8 mouse cellular contexts compared by ENCODE assay signal in genomic region chr9:108307021-108307807, GRCm38 (mm10). TPM values are rescaled to one million over a fixed set of nuclear protein-coding genes. Genes with fewer than 3 reads are reported as not detected.
A peak's percentile ranks its signal among the peaks of the same experiment; 100 is the strongest.
DNase-seq lines count a peak whose midpoint lies in the region; ATAC-seq and TF ChIP-seq lines count a peak whose summit lies in the region.

No protein-coding gene starts in this region.

- peak overlapping the region; percentile 100 for H3K27ac ChIP-seq in heart, embryonic 13.5 days (replicated peaks)
- peak overlapping the region; percentile 65 for H3K27ac ChIP-seq in ES-Bruce4 (ENCODE audit: insufficient read depth, low read length)
- H3K27ac ChIP-seq in heart, embryonic 16.5 days (ENCODE audit: low read length): peak overlapping the region; percentile 100
- H3K27ac ChIP-seq in midbrain, embryonic 10.5 days (replicated peaks): peak overlapping the region; percentile 99

- peaks cover 21% of the 10 kb centered on the region for H3K36me3 ChIP-seq in heart, embryonic 13.5 days
- peaks cover 11% of the 10 kb centered on the region for H3K36me3 ChIP-seq in ES-Bruce4 (ENCODE audit: control insufficient read depth, insufficient read depth, low read length, poor library complexity, severe bottlenecking)
- peaks cover 14% of the 10 kb centered on the region for H3K36me3 ChIP-seq in heart, embryonic 16.5 days (ENCODE audit: control insufficient read depth, insufficient read depth)
- peaks cover 27% of the 10 kb centered on the region for H3K36me3 ChIP-seq in midbrain, embryonic 10.5 days

- no peak for TF ChIP-seq POLR2A in ES-Bruce4 (IDR thresholded peaks at IDR 0.05; ENCODE audit: insufficient read depth, low read length)

- peak overlapping the region; percentile 95 for H3K9ac ChIP-seq in heart, embryonic 13.5 days
- peak overlapping the region; percentile 91 for H3K9ac ChIP-seq in ES-Bruce4 (ENCODE audit: low read depth, poor library complexity, severe bottlenecking)
- peak overlapping the region; percentile 99 for H3K9ac ChIP-seq in heart, embryonic 16.5 days (ENCODE audit: low read length)

- TF ChIP-seq CTCF in ES-Bruce4 (IDR thresholded peaks at IDR 0.05; ENCODE audit: low read depth, low read length): no peak

- no peaks in the 10 kb centered on the region for H3K9me3 ChIP-seq in heart, embryonic 13.5 days
- no peaks in the 10 kb centered on the region for H3K9me3 ChIP-seq in ES-Bruce4 (replicated peaks; ENCODE audit: control insufficient read depth, insufficient read depth, low read length, poor library complexity, severe bottlenecking)
- no peaks in the 10 kb centered on the region for H3K9me3 ChIP-seq in heart, embryonic 16.5 days (replicated peaks; ENCODE audit: control insufficient read depth, low read length)
- no peaks in the 10 kb centered on the region for H3K9me3 ChIP-seq in midbrain, embryonic 10.5 days (replicated peaks)

- WGBS in heart, embryonic 13.5 days: 6% methylated on average over 12 of the region's 12 CpGs
- 4% methylated on average over 12 of the region's 12 CpGs for WGBS in heart, embryonic 16.5 days
- WGBS in midbrain, embryonic 10.5 days: 29% methylated on average over 12 of the region's 12 CpGs

- H3K4me1 ChIP-seq in heart, embryonic 13.5 days: peaks cover 62% of the 10 kb centered on the region
- no peaks in the 10 kb centered on the region for H3K4me1 ChIP-seq in ES-Bruce4 (ENCODE audit: control insufficient read depth, insufficient read depth, low read length)
- H3K4me1 ChIP-seq in heart, embryonic 16.5 days (ENCODE audit: control insufficient read depth, insufficient read depth, low read length): peaks cover 46% of the 10 kb centered on the region
- H3K4me1 ChIP-seq in midbrain, embryonic 10.5 days: peaks cover 41% of the 10 kb centered on the region

- DNase-seq in heart, postnatal 10 days: no peak
- no peak for DNase-seq in midbrain, embryonic 10.5 days (ENCODE audit: low spot score)
- no peak for DNase-seq in layer of hippocampus, postnatal 10 days (ENCODE audit: low spot score in 2 of 2)
- no peak for DNase-seq in adrenal gland, postnatal 25 days
- no peak for DNase-seq in testis, postnatal 10 days (ENCODE audit: low spot score)

- intact Hi-C loops in heart, postnatal 10 days (cut with DNase I): loop anchor here (2.0 kb wide), 1 partner anchor 32 kb away; the partner anchor contains the start of gene Gpx1

- H3K4me2 ChIP-seq in heart, embryonic 13.5 days: peak overlapping the region; percentile 92
- peak overlapping the region; percentile 92 for H3K4me2 ChIP-seq in heart, embryonic 16.5 days (ENCODE audit: low read depth, low read length)

- no peak for ATAC-seq in heart, embryonic 13.5 days (ENCODE audit: extremely low read depth, insufficient number of reproducible peaks, low FRiP score, low TSS enrichment)
- ATAC-seq in heart, embryonic 16.5 days (replicated peaks; ENCODE audit: extremely low read depth, insufficient read depth, low FRiP score): no peak

- no peak for TF ChIP-seq EP300 in ES-Bruce4 (IDR thresholded peaks at IDR 0.05; ENCODE audit: insufficient read depth, low read depth, low read length)

- H3K27me3 ChIP-seq in heart, embryonic 13.5 days (replicated peaks): no peaks in the 10 kb centered on the region
- no peaks in the 10 kb centered on the region for H3K27me3 ChIP-seq in ES-Bruce4 (ENCODE audit: control insufficient read depth, insufficient read depth, low read length, poor library complexity, severe bottlenecking)
- H3K27me3 ChIP-seq in heart, embryonic 16.5 days (ENCODE audit: control insufficient read depth, insufficient read depth, low read length): no peaks in the 10 kb centered on the region
- no peaks in the 10 kb centered on the region for H3K27me3 ChIP-seq in midbrain, embryonic 10.5 days (ENCODE audit: low read depth, poor library complexity, severe bottlenecking)

- H3K4me3 ChIP-seq in heart, embryonic 13.5 days: peak overlapping the region; percentile 77
- H3K4me3 ChIP-seq in ES-Bruce4 (ENCODE audit: low read depth, low read length): peak overlapping the region; percentile 90
- peak overlapping the region; percentile 91 for H3K4me3 ChIP-seq in heart, embryonic 16.5 days (ENCODE audit: low read length)
- peak overlapping the region; percentile 80 for H3K4me3 ChIP-seq in midbrain, embryonic 10.5 days

RNA-seq across cellular contexts. Expression of gene Tcta, which starts 1.3 kb away (rescaled TPM):
- 31.2 and 32.6 TPM in 2 replicates for polyA plus RNA-seq in heart, embryonic 13.5 days (2015; fragmentation: Nextera tagmentation; extraction: Ambion mirVana)
- total RNA-seq in heart, postnatal 10 days (2021): 10 to 100 TPM; 24.4 to 30.0 TPM
- polyA plus RNA-seq in ES-Bruce4 (2011; ENCODE audit: insufficient read depth, insufficient read length, low read depth, missing spikeins): 4.0 and 7.0 TPM in 2 replicates
- 32.5 and 34.2 TPM in 2 replicates for polyA plus RNA-seq in heart, embryonic 16.5 days (2015; fragmentation: Nextera tagmentation; extraction: Ambion mirVana)
- polyA plus RNA-seq in midbrain, embryonic 10.5 days (2016; fragmentation: Nextera tagmentation; extraction: Ambion mirVana): 17.8 and 26.2 TPM in 2 replicates
- 10 to 100 TPM; 44.8 to 46.9 TPM for total RNA-seq in layer of hippocampus, postnatal 10 days (2021)
- 38.9 and 49.8 TPM in 2 replicates for total RNA-seq in adrenal gland, postnatal 25 days (2021)

RNA-seq across cellular contexts. Expression of gene Rhoa, which starts 1.3 kb away (rescaled TPM):
- 332 and 341 TPM in 2 replicates for polyA plus RNA-seq in heart, embryonic 13.5 days (2015; fragmentation: Nextera tagmentation; extraction: Ambion mirVana)
- 100 to 1,000 TPM; 328 to 329 TPM for total RNA-seq in heart, postnatal 10 days (2021)
- polyA plus RNA-seq in ES-Bruce4 (2011; ENCODE audit: insufficient read depth, insufficient read length, low read depth, missing spikeins): 429 and 434 TPM in 2 replicates
- 372 and 444 TPM in 2 replicates for polyA plus RNA-seq in heart, embryonic 16.5 days (2015; fragmentation: Nextera tagmentation; extraction: Ambion mirVana)
- 272 and 276 TPM in 2 replicates for polyA plus RNA-seq in midbrain, embryonic 10.5 days (2016; fragmentation: Nextera tagmentation; extraction: Ambion mirVana)
- total RNA-seq in layer of hippocampus, postnatal 10 days (2021): 100 to 1,000 TPM; 212 to 222 TPM
- total RNA-seq in adrenal gland, postnatal 25 days (2021): 358 and 378 TPM in 2 replicates

RNA-seq across cellular contexts. Expression of gene Amt, which starts 10.6 kb away (rescaled TPM):
- 10.9 and 12.9 TPM in 2 replicates for polyA plus RNA-seq in heart, embryonic 13.5 days (2015; fragmentation: Nextera tagmentation; extraction: Ambion mirVana)
- total RNA-seq in heart, postnatal 10 days (2021): 1 to 10 TPM; 5.2 to 6.9 TPM
- polyA plus RNA-seq in ES-Bruce4 (2011; ENCODE audit: insufficient read depth, insufficient read length, low read depth, missing spikeins): 69.2 and 69.3 TPM in 2 replicates
- polyA plus RNA-seq in heart, embryonic 16.5 days (2015; fragmentation: Nextera tagmentation; extraction: Ambion mirVana): 8.1 and 8.7 TPM in 2 replicates
- 37.9 and 39.2 TPM in 2 replicates for polyA plus RNA-seq in midbrain, embryonic 10.5 days (2016; fragmentation: Nextera tagmentation; extraction: Ambion mirVana)
- 10 to 100 TPM; 24.6 to 26.5 TPM for total RNA-seq in layer of hippocampus, postnatal 10 days (2021)
- total RNA-seq in adrenal gland, postnatal 25 days (2021): 5.2 and 7.0 TPM in 2 replicates

RNA-seq across cellular contexts. Expression of gene Nicn1, which starts 17.0 kb away (rescaled TPM):
- 23.6 and 24.3 TPM in 2 replicates for polyA plus RNA-seq in heart, embryonic 13.5 days (2015; fragmentation: Nextera tagmentation; extraction: Ambion mirVana)
- 10 to 100 TPM; 20.5 to 21.8 TPM for total RNA-seq in heart, postnatal 10 days (2021)
- polyA plus RNA-seq in ES-Bruce4 (2011; ENCODE audit: insufficient read depth, insufficient read length, low read depth, missing spikeins): 18.3 and 23.1 TPM in 2 replicates
- polyA plus RNA-seq in heart, embryonic 16.5 days (2015; fragmentation: Nextera tagmentation; extraction: Ambion mirVana): 23.7 and 26.9 TPM in 2 replicates
- polyA plus RNA-seq in midbrain, embryonic 10.5 days (2016; fragmentation: Nextera tagmentation; extraction: Ambion mirVana): 44.4 and 57.3 TPM in 2 replicates
- 10 to 100 TPM; 86.6 to 92.6 TPM for total RNA-seq in layer of hippocampus, postnatal 10 days (2021)
- total RNA-seq in adrenal gland, postnatal 25 days (2021): 17.8 and 22.3 TPM in 2 replicates

RNA-seq across cellular contexts. Expression of gene Gpx1, which starts 31.5 kb away (rescaled TPM):
- polyA plus RNA-seq in heart, embryonic 13.5 days (2015; fragmentation: Nextera tagmentation; extraction: Ambion mirVana): 825 and 854 TPM in 2 replicates
- total RNA-seq in heart, postnatal 10 days (2021): 100 to 1,000 TPM; 152 to 166 TPM
- polyA plus RNA-seq in ES-Bruce4 (2011; ENCODE audit: insufficient read depth, insufficient read length, low read depth, missing spikeins): 172 and 194 TPM in 2 replicates
- 647 and 680 TPM in 2 replicates for polyA plus RNA-seq in heart, embryonic 16.5 days (2015; fragmentation: Nextera tagmentation; extraction: Ambion mirVana)
- polyA plus RNA-seq in midbrain, embryonic 10.5 days (2016; fragmentation: Nextera tagmentation; extraction: Ambion mirVana): 767 and 792 TPM in 2 replicates
- 10 to 100 TPM; 63.6 to 67.8 TPM for total RNA-seq in layer of hippocampus, postnatal 10 days (2021)
- 711 and 722 TPM in 2 replicates for total RNA-seq in adrenal gland, postnatal 25 days (2021)
